Mouse (Mus musculus) layer of hippocampus, adult 8-10 months (tissue): Measurements from ENCODE around the gene Dlg5. TPM values are rescaled to one million over a fixed set of nuclear protein-coding genes. Genes with fewer than 3 reads are reported as not detected.

Experiments
- DNase-seq, 2 experiments: peaks; one replicate each; pipeline ENCODE4 v3.0.0; 2022; ENCODE audit warnings: low spot score in 2 of 2
- microRNA-seq, 2 experiments: library from miRNA; unstranded; fragments of <30 nt; microRNA quantifications; one replicate each; pipeline ENCODE4 v1.2.0; 2022
- total RNA-seq, 4 experiments: library from RNA; stranded (reverse); gene quantifications; 2 replicates each; pipeline ENCODE4 v1.2.4; 2022

The Dlg5 gene
- total RNA-seq, 4 experiments from 2014 or later, result 52.5 to 67.9 (median 57.9) TPM

DNA sequence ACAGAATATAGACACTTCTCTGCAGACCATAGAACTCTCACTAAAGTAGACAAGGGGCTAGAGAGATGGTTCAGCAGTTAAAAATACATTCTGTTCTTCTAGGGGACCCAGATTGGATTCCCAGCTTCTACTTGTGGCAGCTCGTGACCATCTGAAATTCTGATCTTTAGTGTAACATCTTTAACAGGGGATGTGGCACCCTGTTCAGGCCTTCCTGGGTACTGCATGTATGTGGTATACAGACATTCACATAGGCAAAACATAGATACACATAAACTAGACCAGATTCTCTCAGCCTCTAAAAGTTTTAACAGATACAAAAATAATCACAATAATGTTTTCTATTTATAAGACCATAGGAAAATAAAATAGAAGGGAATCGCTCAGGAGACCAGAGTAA lies 120.7 kb downstream of the Dlg5 start:
- DNase-seq, result no peak

- DNase-seq, result peak; percentile 29 to 51
These were observed 121.5 kb downstream of the Dlg5 start for GRCm38 (mm10) chr14:24124171-24124570.

- DNase-seq, result no peak
These were observed 139.0 kb downstream of the Dlg5 start for GRCm38 (mm10) chr14:24106734-24107133.

DNA sequence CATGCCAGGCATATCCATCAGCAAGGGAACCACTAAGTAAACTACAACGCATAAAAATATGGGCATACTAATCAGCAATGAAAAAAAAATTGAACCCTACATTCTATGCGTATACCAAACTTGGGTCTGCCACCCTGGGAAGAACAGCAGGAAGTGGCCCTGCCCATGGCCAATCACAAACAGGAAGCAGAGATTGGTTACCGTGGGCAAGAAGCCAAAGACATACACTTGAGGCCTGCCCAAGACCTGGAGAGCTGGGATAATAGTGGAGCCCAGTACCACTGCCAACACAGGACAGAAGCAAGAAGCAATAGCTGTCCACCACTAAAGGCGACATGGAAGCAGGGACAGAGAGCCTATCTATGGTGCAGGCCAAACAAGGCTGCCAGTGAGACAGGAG lies 146.9 kb downstream of the Dlg5 start:
- DNase-seq, result no peak

GRCm38 (mm10) chr14:24094656-24095055 lies 151.1 kb downstream of the Dlg5 start:
- DNase-seq, result no peak

DNA sequence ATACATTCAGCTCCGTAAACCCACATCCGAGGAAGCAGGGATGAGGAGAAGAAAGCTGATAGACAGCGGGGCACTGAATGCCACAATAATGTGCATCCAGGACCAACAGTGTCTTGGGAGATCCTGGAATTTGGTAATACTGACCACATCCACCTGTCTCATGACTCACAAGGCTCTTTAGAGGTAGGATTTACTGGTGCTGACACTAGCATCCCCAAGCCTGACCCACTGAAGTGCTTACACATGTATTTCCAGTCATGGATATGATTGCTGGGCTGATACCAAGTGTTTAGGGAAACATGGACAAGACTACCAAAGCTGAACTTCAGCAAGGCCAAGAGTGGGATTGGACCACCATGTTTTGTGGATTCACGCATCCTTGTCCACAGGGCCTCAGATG lies 152.5 kb downstream of the Dlg5 start:
- no peak for DNase-seq

DNA sequence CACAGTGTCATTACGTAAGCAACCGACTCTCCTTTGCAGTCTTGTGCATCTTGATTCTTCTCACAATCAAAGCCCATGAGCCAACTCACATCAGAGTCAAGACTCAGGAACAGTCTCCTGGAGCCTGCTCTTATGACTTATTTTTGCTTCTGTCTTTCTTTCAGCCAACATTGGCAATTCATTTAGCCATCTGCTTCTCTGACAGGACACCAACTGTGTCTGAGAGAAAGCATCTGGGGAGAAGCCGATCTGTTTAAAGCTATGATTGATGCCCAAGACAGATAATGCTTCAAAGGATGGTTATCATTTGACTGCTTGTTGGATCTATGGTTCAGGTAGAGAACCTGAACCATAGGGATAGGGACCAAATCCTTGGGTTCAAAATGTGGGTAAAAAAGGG lies 153.3 kb downstream of the Dlg5 start:
- DNase-seq, result peak; percentile 42 to 47

GRCm38 (mm10) chr14:24090790-24091189 lies 154.9 kb downstream of the Dlg5 start:
- no peak for DNase-seq

GRCm38 (mm10) chr14:24089181-24089580 lies 156.5 kb downstream of the Dlg5 start:
- DNase-seq, result no peak

- no peak for DNase-seq
These were observed 158.3 kb downstream of the Dlg5 start for GRCm38 (mm10) chr14:24087430-24087829.

GRCm38 (mm10) chr14:24086481-24086880 lies 159.2 kb downstream of the Dlg5 start:
- DNase-seq, result no peak

Small RNAs within 50 kb of the gene (microRNA-seq; reads per million reads assigned to microRNA genes)
- gene Mir7210, result 0 reads per million in 2 experiments

Other genes starting within 250 kb of the Dlg5 start
- 100 to 1,000 TPM; 137 to 161 (median 145) TPM for gene Kcnma1, start 231.4 kb downstream of the Dlg5 start, total RNA-seq
- not detected for gene E330034G19Rik, start 47.3 kb upstream of the Dlg5 start, total RNA-seq
- gene Polr3a, start 241.1 kb upstream of the Dlg5 start, total RNA-seq, result 10 to 100 TPM; 34.5 to 37.9 (median 37.0) TPM
- gene Rps24, start 241.2 kb upstream of the Dlg5 start, total RNA-seq, result 100 to 1,000 TPM; 784 to 930 (median 855) TPM